Mouse (Mus musculus): ENCODE results near the gene Dlg3. TPM values are rescaled to one million over a fixed set of nuclear protein-coding genes. Genes with fewer than 3 reads are reported as not detected.

The Dlg3 gene
- polyA plus RNA-seq, 1 experiment = 3.1 TPM

- WGBS = 23% methylated on average over 9 of the region's 9 CpGs
- Histone ChIP-seq H3K27me3 (ENCODE audit: control insufficient read depth, insufficient read depth, low read length) (no peaks in the 10 kb centered on the region), H3K4me3 (ENCODE audit: extremely low read depth, insufficient read depth, insufficient read length) (peak overlapping the region; percentile 59; the same call in 1 of the 2 replicates), H3K4me1 (ENCODE audit: control insufficient read depth, insufficient read depth, insufficient read length) (peaks cover 2% of the 10 kb centered on the region; the same call in 1 of the 2 replicates), H3K27ac (ENCODE audit: insufficient read depth, low read length) (no peak overlapping the region), H3K36me3 (ENCODE audit: control insufficient read depth, insufficient read depth, low read length) (no peaks in the 10 kb centered on the region)
- TF ChIP-seq POLR2A (IDR thresholded peaks at IDR 0.05; ENCODE audit: low read depth, low read length) (no peak), CTCF (IDR thresholded peaks at IDR 0.05; ENCODE audit: extremely low read depth, insufficient read depth, insufficient read length, insufficient replicate concordance) (peak; percentile 19; the same call in 1 of the 2 replicates)
- DNase-seq (ENCODE audit: low read depth in 1 of 2, low spot score in 2 of 2) = peak in 1 of 2 experiments; percentile 39
These were observed 9.0 kb downstream of the Dlg3 start for GRCm38 (mm10) chrX:100776494-100776893.

DNA sequence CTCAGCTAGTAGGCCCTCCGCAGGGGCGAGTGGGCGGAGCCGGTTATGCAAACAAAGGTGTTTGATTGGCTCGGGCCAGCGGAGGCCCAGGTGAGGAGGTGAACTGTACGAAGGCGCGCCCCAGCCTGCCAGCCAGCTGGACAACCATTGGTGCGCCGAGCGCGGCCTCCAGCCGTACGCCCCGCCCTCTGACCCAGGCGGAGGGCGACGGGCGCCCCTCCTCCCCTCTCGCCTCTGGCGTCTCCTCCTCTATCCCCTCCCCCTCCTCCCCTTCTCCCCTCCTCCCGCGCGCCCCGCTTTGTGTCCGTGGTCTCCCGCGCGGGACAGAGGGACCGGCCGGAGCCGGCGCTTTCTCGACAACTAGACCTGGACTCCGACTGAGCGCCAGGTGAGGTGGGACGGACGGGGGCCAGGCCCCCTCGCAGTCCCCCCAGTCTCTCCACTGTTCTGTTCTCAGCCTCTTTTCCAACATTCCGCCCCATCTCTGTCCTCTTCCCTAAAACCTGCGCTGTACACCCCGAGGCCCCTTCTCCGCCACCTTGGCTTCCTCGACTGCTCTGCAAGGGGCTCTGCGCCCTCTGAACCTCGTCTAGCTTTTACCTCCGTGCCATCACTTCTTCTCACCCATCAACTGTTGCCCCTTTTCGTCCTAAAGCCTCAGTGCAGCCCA, 9.6 kb downstream of the Dlg3 start:
- WGBS = 24% methylated on average over 35 of the region's 49 CpGs
- Histone ChIP-seq H3K27me3 (ENCODE audit: control insufficient read depth, insufficient read depth, low read length) (no peaks in the 10 kb centered on the region), H3K27ac (ENCODE audit: insufficient read depth, low read length) (peak overlapping the region; percentile 2; the same call in 1 of the 2 replicates), H3K36me3 (ENCODE audit: control insufficient read depth, insufficient read depth, low read length) (no peaks in the 10 kb centered on the region), H3K4me1 (ENCODE audit: control insufficient read depth, insufficient read depth, insufficient read length) (peaks cover 2% of the 10 kb centered on the region; the same call in 1 of the 2 replicates), H3K4me3 (ENCODE audit: extremely low read depth, insufficient read depth, insufficient read length) (peak overlapping the region; percentile 59)
- TF ChIP-seq POLR2A (IDR thresholded peaks at IDR 0.05; ENCODE audit: low read depth, low read length) (no peak), CTCF (IDR thresholded peaks at IDR 0.05; ENCODE audit: extremely low read depth, insufficient read depth, insufficient read length, insufficient replicate concordance) (no peak)
- DNase-seq (ENCODE audit: low read depth in 1 of 2, low spot score in 2 of 2) = peak in 1 of 2 experiments; percentile 55

DNA sequence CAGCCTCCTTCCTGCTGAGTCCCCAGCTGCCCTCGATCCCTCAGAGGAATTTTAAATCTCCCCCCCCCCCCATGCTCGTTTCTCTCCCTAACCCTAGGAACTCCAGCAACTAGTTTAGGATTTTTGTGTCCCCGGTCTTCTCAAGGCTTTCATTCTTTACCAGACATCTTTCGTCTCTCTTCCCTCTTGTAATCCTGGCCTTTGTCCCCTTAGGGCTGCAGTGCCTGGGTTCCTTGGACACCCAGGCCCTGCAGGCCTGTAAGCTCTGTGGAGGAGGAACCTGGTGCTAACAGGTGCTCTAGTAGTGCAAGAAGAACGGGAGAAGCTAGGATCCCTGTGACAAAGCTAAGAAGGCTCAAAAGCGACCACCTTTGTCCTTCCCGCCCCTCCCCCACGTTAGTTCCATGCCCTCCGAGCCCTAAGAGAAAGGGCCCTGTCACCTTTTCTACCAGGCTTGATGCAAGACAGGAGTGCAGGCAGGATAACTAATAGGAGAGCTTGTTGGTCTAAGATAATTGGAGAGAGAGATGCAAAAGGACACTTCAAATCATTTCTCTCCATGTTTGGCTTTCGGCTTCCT, 10.2 kb downstream of the Dlg3 start:
- no peaks in the 10 kb centered on the region for H3K36me3 ChIP-seq (ENCODE audit: control insufficient read depth, insufficient read depth, low read length)
- 54% methylated on average over 10 of the region's 10 CpGs for WGBS
- H3K4me1 ChIP-seq (ENCODE audit: control insufficient read depth, insufficient read depth, insufficient read length) = peaks cover 2% of the 10 kb centered on the region; the same call in 1 of the 2 replicates
- peak overlapping the region; percentile 59; the same call in 1 of the 2 replicates for H3K4me3 ChIP-seq (ENCODE audit: extremely low read depth, insufficient read depth, insufficient read length)
- no peaks in the 10 kb centered on the region for H3K27me3 ChIP-seq (ENCODE audit: control insufficient read depth, insufficient read depth, low read length)
- TF ChIP-seq POLR2A (IDR thresholded peaks at IDR 0.05; ENCODE audit: low read depth, low read length) (no peak), CTCF (IDR thresholded peaks at IDR 0.05; ENCODE audit: extremely low read depth, insufficient read depth, insufficient read length, insufficient replicate concordance) (no peak)
- no peak for DNase-seq (ENCODE audit: low read depth in 1 of 2, low spot score in 2 of 2)
- peak overlapping the region; percentile 2; the same call in 1 of the 2 replicates for H3K27ac ChIP-seq (ENCODE audit: insufficient read depth, low read length)

DNA sequence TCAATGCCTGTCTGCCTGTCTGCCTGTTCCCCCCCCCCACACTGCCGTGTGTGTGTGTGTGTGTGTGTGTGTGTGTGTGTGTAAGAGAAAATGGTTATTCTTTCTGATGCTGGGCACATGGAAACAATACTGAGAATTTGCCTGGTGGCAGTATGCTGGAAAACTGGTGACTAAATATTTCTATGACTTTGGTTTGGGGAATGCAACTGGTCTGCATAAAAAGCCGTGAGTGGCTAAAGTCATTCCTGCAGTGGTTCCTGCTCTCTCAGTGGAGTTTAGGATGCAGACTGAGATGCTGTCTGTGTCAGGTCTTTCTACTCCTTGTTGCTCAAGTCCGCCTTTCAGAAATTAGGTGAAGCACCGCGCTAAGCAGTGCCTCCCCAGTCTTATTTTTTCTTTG, 10.9 kb downstream of the Dlg3 start:
- no peak for DNase-seq (ENCODE audit: low read depth in 1 of 2, low spot score in 2 of 2)
- H3K36me3 ChIP-seq (ENCODE audit: control insufficient read depth, insufficient read depth, low read length) = no peaks in the 10 kb centered on the region
- H3K27me3 ChIP-seq (ENCODE audit: control insufficient read depth, insufficient read depth, low read length) = no peaks in the 10 kb centered on the region
- peaks cover 2% of the 10 kb centered on the region; the same call in 1 of the 2 replicates for H3K4me1 ChIP-seq (ENCODE audit: control insufficient read depth, insufficient read depth, insufficient read length)
- no peak overlapping the region for H3K4me3 ChIP-seq (ENCODE audit: extremely low read depth, insufficient read depth, insufficient read length)
- no peak for TF ChIP-seq POLR2A (IDR thresholded peaks at IDR 0.05; ENCODE audit: low read depth, low read length)
- no peak for TF ChIP-seq CTCF (IDR thresholded peaks at IDR 0.05; ENCODE audit: extremely low read depth, insufficient read depth, insufficient read length, insufficient replicate concordance)
- H3K27ac ChIP-seq (ENCODE audit: insufficient read depth, low read length) = no peak overlapping the region
- WGBS = 82% methylated on average over 5 of the region's 5 CpGs

DNA sequence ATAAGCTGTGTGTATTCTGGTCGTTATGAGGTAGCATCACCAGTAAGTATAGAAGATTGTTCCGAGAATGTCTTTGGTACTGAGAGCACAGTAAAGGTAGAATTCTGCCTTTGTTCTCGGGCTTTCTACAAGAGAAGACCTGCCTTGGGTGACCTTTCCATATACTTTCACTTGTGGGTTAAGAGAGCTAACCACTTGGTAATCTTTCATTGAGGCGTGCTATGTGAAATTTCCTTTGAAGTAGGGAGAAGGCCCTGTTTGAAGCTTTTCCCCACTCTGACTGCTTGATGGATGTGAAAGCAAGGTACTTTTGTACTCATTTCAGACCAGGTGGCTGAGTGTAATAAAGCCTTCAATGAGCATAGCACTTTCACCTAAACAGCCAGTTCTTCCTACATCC, 21.8 kb downstream of the Dlg3 start:
- TF ChIP-seq CTCF (IDR thresholded peaks at IDR 0.05; ENCODE audit: extremely low read depth, insufficient read depth, insufficient read length, insufficient replicate concordance) (no peak), POLR2A (IDR thresholded peaks at IDR 0.05; ENCODE audit: low read depth, low read length) (no peak)
- Histone ChIP-seq H3K4me1 (ENCODE audit: control insufficient read depth, insufficient read depth, insufficient read length) (no peaks in the 10 kb centered on the region), H3K4me3 (ENCODE audit: extremely low read depth, insufficient read depth, insufficient read length) (no peak overlapping the region), H3K36me3 (ENCODE audit: control insufficient read depth, insufficient read depth, low read length) (no peaks in the 10 kb centered on the region), H3K27me3 (ENCODE audit: control insufficient read depth, insufficient read depth, low read length) (no peaks in the 10 kb centered on the region), H3K27ac (ENCODE audit: insufficient read depth, low read length) (no peak overlapping the region)
- WGBS = 78% methylated on average over 4 of the region's 4 CpGs
- DNase-seq (ENCODE audit: low read depth in 1 of 2, low spot score in 2 of 2) = no peak

DNA sequence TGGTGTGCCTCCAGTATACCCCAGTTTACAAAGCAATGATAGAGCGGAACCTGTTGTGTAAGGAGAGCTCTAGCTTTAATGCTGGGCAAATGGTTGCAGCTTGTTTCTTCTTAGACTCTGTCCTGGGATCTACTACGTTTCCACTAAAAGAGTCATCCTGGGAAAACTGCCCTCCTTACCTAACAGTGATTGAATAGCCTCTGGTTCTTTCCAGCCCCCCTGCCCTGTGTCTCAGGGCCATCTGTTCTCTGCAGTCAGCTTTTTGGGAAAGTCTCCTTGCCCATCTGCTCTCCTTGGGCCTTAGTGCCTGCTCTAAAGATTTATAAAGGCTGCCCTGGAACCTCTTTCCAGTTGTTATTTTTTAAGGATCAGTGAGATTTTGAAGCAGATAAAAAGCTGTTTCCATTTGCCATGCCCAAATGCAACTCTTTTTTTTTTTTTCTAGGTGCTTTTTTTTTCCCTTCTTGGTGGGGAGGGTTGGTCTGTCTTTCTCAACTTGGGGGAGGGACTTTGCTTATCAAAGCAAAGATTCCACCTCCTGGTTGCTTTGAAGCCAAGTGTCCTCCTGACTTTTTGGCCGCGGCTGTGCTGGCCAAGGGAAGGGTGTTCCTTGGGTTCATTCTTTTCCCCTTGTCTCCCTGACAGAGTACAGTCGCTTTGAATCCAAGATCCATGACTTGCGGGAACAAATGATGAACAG, 28.7 kb downstream of the Dlg3 start:
- no peaks in the 10 kb centered on the region for H3K4me1 ChIP-seq (ENCODE audit: control insufficient read depth, insufficient read depth, insufficient read length)
- no peak overlapping the region for H3K4me3 ChIP-seq (ENCODE audit: extremely low read depth, insufficient read depth, insufficient read length)
- no peak overlapping the region for H3K27ac ChIP-seq (ENCODE audit: insufficient read depth, low read length)
- no peaks in the 10 kb centered on the region for H3K36me3 ChIP-seq (ENCODE audit: control insufficient read depth, insufficient read depth, low read length)
- TF ChIP-seq CTCF (IDR thresholded peaks at IDR 0.05; ENCODE audit: extremely low read depth, insufficient read depth, insufficient read length, insufficient replicate concordance) (no peak), POLR2A (IDR thresholded peaks at IDR 0.05; ENCODE audit: low read depth, low read length) (no peak)
- no peak for DNase-seq (ENCODE audit: low read depth in 1 of 2, low spot score in 2 of 2)
- 85% methylated on average over 6 of the region's 6 CpGs for WGBS
- H3K27me3 ChIP-seq (ENCODE audit: control insufficient read depth, insufficient read depth, low read length) = no peaks in the 10 kb centered on the region

All from spleen, adult 2 months (tissue).